Mouse (Mus musculus): ENCODE results near the gene Garem2. TPM values are rescaled to one million over a fixed set of nuclear protein-coding genes. Genes with fewer than 3 reads are reported as not detected.

The Garem2 gene
- polyA plus RNA-seq, 1 experiment from 2014 or later: 1.1 TPM

- WGBS: 55% methylated on average over 2 of the region's 2 CpGs
- H3K4me3 ChIP-seq (ENCODE audit: low read depth, low read length): no peak overlapping the region
- H3K4me1 ChIP-seq (ENCODE audit: control insufficient read depth, insufficient read depth, low read length): no peaks in the 10 kb centered on the region
- no peak overlapping the region for H3K27ac ChIP-seq (replicated peaks; ENCODE audit: low read depth, low read length)
- H3K36me3 ChIP-seq (ENCODE audit: control insufficient read depth, insufficient read depth, low read length): no peaks in the 10 kb centered on the region
- no peaks in the 10 kb centered on the region for H3K27me3 ChIP-seq (replicated peaks; ENCODE audit: control insufficient read depth, insufficient read depth, low read length)
- DNase-seq (ENCODE audit: low spot score) (no peak), ATAC-seq (ENCODE audit: low read depth) (no peak)
- no peak overlapping the region for H3K4me2 ChIP-seq (ENCODE audit: low read depth, low read length)
- H3K9me3 ChIP-seq (ENCODE audit: control insufficient read depth, low read length): no peaks in the 10 kb centered on the region
- H3K9ac ChIP-seq (ENCODE audit: low read depth, low read length): no peak overlapping the region
These were observed 10.6 kb upstream of the Garem2 start for GRCm38 (mm10) chr5:30094399-30094798.

GRCm38 (mm10) chr5:30095731-30096130 lies 9.2 kb upstream of the Garem2 start:
- no peak overlapping the region for H3K4me3 ChIP-seq (ENCODE audit: low read depth, low read length)
- 60% methylated on average over 6 of the region's 6 CpGs for WGBS
- no peaks in the 10 kb centered on the region for H3K36me3 ChIP-seq (ENCODE audit: control insufficient read depth, insufficient read depth, low read length)
- H3K4me1 ChIP-seq (ENCODE audit: control insufficient read depth, insufficient read depth, low read length): no peaks in the 10 kb centered on the region
- H3K9ac ChIP-seq (ENCODE audit: low read depth, low read length): no peak overlapping the region
- H3K27ac ChIP-seq (replicated peaks; ENCODE audit: low read depth, low read length): no peak overlapping the region
- H3K27me3 ChIP-seq (replicated peaks; ENCODE audit: control insufficient read depth, insufficient read depth, low read length): no peaks in the 10 kb centered on the region
- H3K4me2 ChIP-seq (ENCODE audit: low read depth, low read length): no peak overlapping the region
- no peak for DNase-seq (ENCODE audit: low spot score)
- no peak for ATAC-seq (ENCODE audit: low read depth)
- no peaks in the 10 kb centered on the region for H3K9me3 ChIP-seq (ENCODE audit: control insufficient read depth, low read length)

- Histone ChIP-seq H3K9ac (ENCODE audit: low read depth, low read length) (no peak overlapping the region), H3K27ac (replicated peaks; ENCODE audit: low read depth, low read length) (no peak overlapping the region), H3K4me3 (ENCODE audit: low read depth, low read length) (no peak overlapping the region), H3K36me3 (ENCODE audit: control insufficient read depth, insufficient read depth, low read length) (no peaks in the 10 kb centered on the region), H3K4me2 (ENCODE audit: low read depth, low read length) (no peak overlapping the region), H3K4me1 (ENCODE audit: control insufficient read depth, insufficient read depth, low read length) (no peaks in the 10 kb centered on the region), H3K27me3 (replicated peaks; ENCODE audit: control insufficient read depth, insufficient read depth, low read length) (peaks cover 4% of the 10 kb centered on the region), H3K9me3 (ENCODE audit: control insufficient read depth, low read length) (no peaks in the 10 kb centered on the region)
- ATAC-seq (ENCODE audit: low read depth): no peak
- DNase-seq (ENCODE audit: low spot score): no peak
- 100% methylated on average over 1 of the region's 1 CpGs for WGBS
These were observed 6.7 kb upstream of the Garem2 start for GRCm38 (mm10) chr5:30098260-30098659.

- H3K4me2 ChIP-seq (ENCODE audit: low read depth, low read length): no peak overlapping the region
- H3K9me3 ChIP-seq (ENCODE audit: control insufficient read depth, low read length): no peaks in the 10 kb centered on the region
- ATAC-seq (ENCODE audit: low read depth) (no peak), DNase-seq (ENCODE audit: low spot score) (no peak)
- no peaks in the 10 kb centered on the region for H3K36me3 ChIP-seq (ENCODE audit: control insufficient read depth, insufficient read depth, low read length)
- 78% methylated on average over 3 of the region's 3 CpGs for WGBS
- H3K9ac ChIP-seq (ENCODE audit: low read depth, low read length): no peak overlapping the region
- peaks cover 48% of the 10 kb centered on the region for H3K27me3 ChIP-seq (replicated peaks; ENCODE audit: control insufficient read depth, insufficient read depth, low read length)
- H3K4me1 ChIP-seq (ENCODE audit: control insufficient read depth, insufficient read depth, low read length): no peaks in the 10 kb centered on the region
- H3K27ac ChIP-seq (replicated peaks; ENCODE audit: low read depth, low read length): no peak overlapping the region
- no peak overlapping the region for H3K4me3 ChIP-seq (ENCODE audit: low read depth, low read length)
These were observed 1.6 kb upstream of the Garem2 start for GRCm38 (mm10) chr5:30103340-30103739.

GRCm38 (mm10) chr5:30104339-30104738 lies 622 bp upstream of the Garem2 start:
- H3K9ac ChIP-seq (ENCODE audit: low read depth, low read length): no peak overlapping the region
- peak overlapping the region; percentile 48 for H3K4me3 ChIP-seq (ENCODE audit: low read depth, low read length)
- WGBS: 1% methylated on average over 11 of the region's 12 CpGs
- H3K9me3 ChIP-seq (ENCODE audit: control insufficient read depth, low read length): no peaks in the 10 kb centered on the region
- H3K4me1 ChIP-seq (ENCODE audit: control insufficient read depth, insufficient read depth, low read length): no peaks in the 10 kb centered on the region
- no peak overlapping the region for H3K27ac ChIP-seq (replicated peaks; ENCODE audit: low read depth, low read length)
- ATAC-seq (ENCODE audit: low read depth) (0 out of 2 replicates have a peak, but pooled peaks have one; percentile 23), DNase-seq (ENCODE audit: low spot score) (peak; percentile 58)
- H3K27me3 ChIP-seq (replicated peaks; ENCODE audit: control insufficient read depth, insufficient read depth, low read length): peaks cover 48% of the 10 kb centered on the region
- H3K4me2 ChIP-seq (ENCODE audit: low read depth, low read length): peak overlapping the region; percentile 93
- H3K36me3 ChIP-seq (ENCODE audit: control insufficient read depth, insufficient read depth, low read length): no peaks in the 10 kb centered on the region

GRCm38 (mm10) chr5:30105668-30106300 lies 823 bp downstream of the Garem2 start, which contains the start of gene 3110082J24Rik:
Gene 3110082J24Rik, minus strand, starts transcription at chr5:30106086.
- Histone ChIP-seq H3K4me2 (ENCODE audit: low read depth, low read length) (peak within 1 kb of the TSS; percentile 93), H3K27me3 (replicated peaks; ENCODE audit: control insufficient read depth, insufficient read depth, low read length) (peaks cover 59% of the 10 kb centered on the region), H3K9ac (ENCODE audit: low read depth, low read length) (peak within 1 kb of the TSS; percentile 60), H3K36me3 (ENCODE audit: control insufficient read depth, insufficient read depth, low read length) (no peaks in the 10 kb centered on the region), H3K4me1 (ENCODE audit: control insufficient read depth, insufficient read depth, low read length) (peaks cover 4% of the 10 kb centered on the region; the same call in 1 of the 2 replicates), H3K9me3 (ENCODE audit: control insufficient read depth, low read length) (no peaks in the 10 kb centered on the region), H3K27ac (replicated peaks; ENCODE audit: low read depth, low read length) (no peak within 1 kb of the TSS), H3K4me3 (ENCODE audit: low read depth, low read length) (peak within 1 kb of the TSS; percentile 48)
- WGBS: 1% methylated on average over 22 of the region's 29 CpGs
- no peak for ATAC-seq (ENCODE audit: low read depth)
- no peak for DNase-seq (ENCODE audit: low spot score)

- H3K27me3 ChIP-seq (replicated peaks; ENCODE audit: control insufficient read depth, insufficient read depth, low read length): peaks cover 69% of the 10 kb centered on the region
- H3K4me2 ChIP-seq (ENCODE audit: low read depth, low read length): no peak overlapping the region
- H3K9me3 ChIP-seq (ENCODE audit: control insufficient read depth, low read length): no peaks in the 10 kb centered on the region
- no peaks in the 10 kb centered on the region for H3K36me3 ChIP-seq (ENCODE audit: control insufficient read depth, insufficient read depth, low read length)
- DNase-seq (ENCODE audit: low spot score) (no peak), ATAC-seq (ENCODE audit: low read depth) (no peak)
- no peak overlapping the region for H3K9ac ChIP-seq (ENCODE audit: low read depth, low read length)
- H3K27ac ChIP-seq (replicated peaks; ENCODE audit: low read depth, low read length): no peak overlapping the region
- 14% methylated on average over 2 of the region's 2 CpGs for WGBS
- H3K4me3 ChIP-seq (ENCODE audit: low read depth, low read length): no peak overlapping the region
- H3K4me1 ChIP-seq (ENCODE audit: control insufficient read depth, insufficient read depth, low read length): peaks cover 12% of the 10 kb centered on the region; the same call in 1 of the 2 replicates
These were observed 1.8 kb downstream of the Garem2 start for GRCm38 (mm10) chr5:30106756-30107155.

- WGBS: 9% methylated on average over 7 of the region's 7 CpGs
- no peaks in the 10 kb centered on the region for H3K9me3 ChIP-seq (ENCODE audit: control insufficient read depth, low read length)
- DNase-seq (ENCODE audit: low spot score): no peak
- H3K4me2 ChIP-seq (ENCODE audit: low read depth, low read length): no peak overlapping the region
- H3K4me1 ChIP-seq (ENCODE audit: control insufficient read depth, insufficient read depth, low read length): peaks cover 12% of the 10 kb centered on the region; the same call in 1 of the 2 replicates
- no peak overlapping the region for H3K27ac ChIP-seq (replicated peaks; ENCODE audit: low read depth, low read length)
- H3K4me3 ChIP-seq (ENCODE audit: low read depth, low read length): no peak overlapping the region
- no peaks in the 10 kb centered on the region for H3K36me3 ChIP-seq (ENCODE audit: control insufficient read depth, insufficient read depth, low read length)
- no peak for ATAC-seq (ENCODE audit: low read depth)
- peaks cover 73% of the 10 kb centered on the region for H3K27me3 ChIP-seq (replicated peaks; ENCODE audit: control insufficient read depth, insufficient read depth, low read length)
- no peak overlapping the region for H3K9ac ChIP-seq (ENCODE audit: low read depth, low read length)
These were observed 2.2 kb downstream of the Garem2 start for GRCm38 (mm10) chr5:30107186-30107585.

- H3K27me3 ChIP-seq (replicated peaks; ENCODE audit: control insufficient read depth, insufficient read depth, low read length): peaks cover 78% of the 10 kb centered on the region
These were observed 2.7 kb downstream of the Garem2 start for GRCm38 (mm10) chr5:30107611-30108041.

More at GRCm38 (mm10) chr5:30107611-30108041, 2.7 kb downstream of the Garem2 start:
- 9% methylated on average over 5 of the region's 5 CpGs for WGBS
- ATAC-seq (ENCODE audit: low read depth): no peak
- Histone ChIP-seq H3K9ac (ENCODE audit: low read depth, low read length) (no peak overlapping the region), H3K27ac (replicated peaks; ENCODE audit: low read depth, low read length) (no peak overlapping the region), H3K9me3 (ENCODE audit: control insufficient read depth, low read length) (no peaks in the 10 kb centered on the region), H3K4me3 (ENCODE audit: low read depth, low read length) (no peak overlapping the region), H3K4me2 (ENCODE audit: low read depth, low read length) (no peak overlapping the region), H3K36me3 (ENCODE audit: control insufficient read depth, insufficient read depth, low read length) (no peaks in the 10 kb centered on the region), H3K4me1 (ENCODE audit: control insufficient read depth, insufficient read depth, low read length) (peaks cover 12% of the 10 kb centered on the region; the same call in 1 of the 2 replicates)
- no peak for DNase-seq (ENCODE audit: low spot score)
